Mouse (Mus musculus) midbrain, postnatal 0 days (tissue): ENCODE measurements around the gene Gm960. TPM values are rescaled to one million over a fixed set of nuclear protein-coding genes. Genes with fewer than 3 reads are reported as not detected.

Experiments used
- ATAC-seq: fragments of 200-750 bp; cut with Nextera tagmentation; 2 replicates; pipeline ENCODE4 v1.8.0; 2017; ENCODE audit warnings: moderate number of reproducible peaks, mild to moderate bottlenecking, moderate TSS enrichment, moderate library complexity; ENCODE audit not compliant: low FRiP score
- DNase-seq: peaks from one replicate; pipeline ENCODE4 v3.0.0-alpha.2; 2015; ENCODE audit warnings: low spot score
- H3K27ac ChIP-seq: fragments of 300-500 bp; sonication (generic); 2 replicates; pipeline ENCODE4 v1.5.1; 2014; ENCODE audit warnings: low read depth, mild to moderate bottlenecking, low read length, mixed read lengths
- H3K27me3 ChIP-seq: fragments of 300-500 bp; sonication (generic); 2 replicates; pipeline ENCODE4 v1.6.1; 2014; ENCODE audit warnings: low read length, control low read depth, mixed read lengths; ENCODE audit not compliant: insufficient read depth
- H3K36me3 ChIP-seq: fragments of 300-500 bp; sonication (generic); 2 replicates; pipeline ENCODE4 v1.6.1; 2014; ENCODE audit warnings: low read length, control low read depth, mixed read lengths; ENCODE audit not compliant: insufficient read depth
- H3K4me1 ChIP-seq: fragments of 300-500 bp; sonication (generic); 2 replicates; pipeline ENCODE4 v1.6.1; 2014; ENCODE audit warnings: mild to moderate bottlenecking, control low read depth, antibody characterized with exemption, low read length, mixed read lengths; ENCODE audit not compliant: insufficient read depth
- H3K4me2 ChIP-seq: fragments of 300-500 bp; sonication (generic); 2 replicates; pipeline ENCODE4 v1.6.1; 2014; ENCODE audit warnings: low read depth, mild to moderate bottlenecking, low read length, mixed read lengths; ENCODE audit not compliant: poor library complexity, severe bottlenecking
- H3K4me3 ChIP-seq: fragments of 300-500 bp; sonication (generic); 2 replicates; pipeline ENCODE4 v1.5.1; 2014; ENCODE audit warnings: low read depth, mild to moderate bottlenecking, low read length, moderate library complexity
- H3K9ac ChIP-seq: fragments of 300-500 bp; sonication (generic); replicated peaks from 2 replicates; pipeline ENCODE4 v1.6.1; 2014; ENCODE audit warnings: mild to moderate bottlenecking, low read length, moderate library complexity, mixed read lengths; ENCODE audit not compliant: poor library complexity, severe bottlenecking
- H3K9me3 ChIP-seq: fragments of 300-500 bp; sonication (generic); 2 replicates; pipeline ENCODE4 v1.6.1; 2016; ENCODE audit warnings: low read length, control low read depth
- CTCF ChIP-seq: IDR thresholded peaks from 2 replicates; pipeline ENCODE4 v1.5.1; 2016; ENCODE audit warnings: antibody characterized with exemption, mild to moderate bottlenecking
- WGBS: fragments of 180-500 bp; shearing (Covaris S2); extraction: QIAGEN DNeasy Blood & Tissue Kit; methylation state at CpG from one replicate; pipeline ENCODE4 v1.1.7; 2014; 5-methylcytosine and 5-hydroxymethylcytosine counted together
- polyA plus RNA-seq: library from polyadenylated mRNA; unstranded; fragments of >200 nt; fragmentation: Nextera tagmentation; extraction: Ambion mirVana; gene quantifications from 2 replicates; pipeline ENCODE4 v1.2.1, GENCODE M21; 2015
- total RNA-seq: library from RNA; depleted of rRNA; stranded (reverse); fragments of >200 nt; gene quantifications from 2 replicates; pipeline ENCODE4 v1.2.3, GENCODE M21; 2014

The Gm960 gene
- total and polyA plus RNA-seq, 2 experiments from 2014 or later = 0.99 to 5.9 TPM

- ATAC-seq (no peak), DNase-seq (no peak)
- Histone ChIP-seq H3K9ac (no peak overlapping the region), H3K4me3 (no peak overlapping the region), H3K27ac (no peak overlapping the region), H3K4me2 (no peak overlapping the region), H3K9me3 (no peaks in the 10 kb centered on the region), H3K27me3 (no peaks in the 10 kb centered on the region), H3K4me1 (no peaks in the 10 kb centered on the region; the same call in 1 of the 2 replicates), H3K36me3 (peaks cover 25% of the 10 kb centered on the region)
- 92% methylated on average over 7 of the region's 7 CpGs for WGBS
- no peak for TF ChIP-seq CTCF
These were observed 77.7 kb downstream of the Gm960 start for GRCm38 (mm10) chr19:4620721-4621120.

- H3K36me3 ChIP-seq = peaks cover 25% of the 10 kb centered on the region
- no peak for TF ChIP-seq CTCF
- DNase-seq (no peak), ATAC-seq (no peak)
- H3K9me3 ChIP-seq = no peaks in the 10 kb centered on the region
- WGBS = 83% methylated on average over 10 of the region's 10 CpGs
- H3K27ac ChIP-seq = no peak overlapping the region
- H3K4me1 ChIP-seq = peaks cover 2% of the 10 kb centered on the region; the same call in 1 of the 2 replicates
- no peaks in the 10 kb centered on the region for H3K27me3 ChIP-seq
- no peak overlapping the region for H3K4me3 ChIP-seq
- no peak overlapping the region for H3K9ac ChIP-seq
- no peak overlapping the region for H3K4me2 ChIP-seq
These were observed 79.0 kb downstream of the Gm960 start for GRCm38 (mm10) chr19:4619461-4619860.

- 32% methylated on average over 18 of the region's 18 CpGs for WGBS
- DNase-seq = peak; percentile 73
These were observed 80.3 kb downstream of the Gm960 start for GRCm38 (mm10) chr19:4618183-4618582.

GRCm38 (mm10) chr19:4616546-4616945, 81.9 kb downstream of the Gm960 start:
- no peak for TF ChIP-seq CTCF
- Histone ChIP-seq H3K27me3 (no peaks in the 10 kb centered on the region), H3K36me3 (peaks cover 25% of the 10 kb centered on the region), H3K9ac (no peak overlapping the region), H3K4me2 (no peak overlapping the region), H3K4me3 (no peak overlapping the region), H3K9me3 (no peaks in the 10 kb centered on the region), H3K4me1 (peaks cover 14% of the 10 kb centered on the region; the same call in 1 of the 2 replicates), H3K27ac (no peak overlapping the region)
- ATAC-seq (no peak), DNase-seq (no peak)
- WGBS = 46% methylated on average over 4 of the region's 4 CpGs

More at GRCm38 (mm10) chr19:4618183-4618582, 80.3 kb downstream of the Gm960 start:
- H3K27ac ChIP-seq = no peak overlapping the region
- peaks cover 14% of the 10 kb centered on the region; the same call in 1 of the 2 replicates for H3K4me1 ChIP-seq
- H3K9ac ChIP-seq = no peak overlapping the region
- no peak for ATAC-seq
- no peak overlapping the region for H3K4me3 ChIP-seq
- peaks cover 24% of the 10 kb centered on the region for H3K36me3 ChIP-seq
- H3K9me3 ChIP-seq = no peaks in the 10 kb centered on the region
- H3K4me2 ChIP-seq = no peak overlapping the region
- peak; percentile 69 for TF ChIP-seq CTCF
- no peaks in the 10 kb centered on the region for H3K27me3 ChIP-seq

- under 1% methylated on average over 58 of the region's 87 CpGs for WGBS
These were observed 83.0 kb downstream of the Gm960 start, which contains the start of gene Lrfn4 for GRCm38 (mm10) chr19:4615151-4616093. Gene Lrfn4 (minus strand): TSS chr19:4615667.

More at GRCm38 (mm10) chr19:4615151-4616093, 83.0 kb downstream of the Gm960 start, which contains the start of gene Lrfn4:
- Histone ChIP-seq H3K4me1 (peaks cover 14% of the 10 kb centered on the region; the same call in 1 of the 2 replicates), H3K4me3 (peak within 1 kb of the TSS; percentile 91), H3K27me3 (no peaks in the 10 kb centered on the region), H3K36me3 (peaks cover 30% of the 10 kb centered on the region), H3K9me3 (no peaks in the 10 kb centered on the region), H3K9ac (peak within 1 kb of the TSS; percentile 99), H3K27ac (peak within 1 kb of the TSS; percentile 93), H3K4me2 (peak within 1 kb of the TSS; percentile 92)
- DNase-seq = peak; percentile 96
- ATAC-seq = peak; percentile 89
- peak; percentile 7; the same call in 1 of the 2 replicates for TF ChIP-seq CTCF
